Mouse (Mus musculus): ENCODE measurements at regions not wholly inside any gene's neighbourhood (a gene's known extent, or its start where the extent isn't known, plus 50 kb on each side); places are given as distances from the start of the nearest gene placed in this dataset.

DNA sequence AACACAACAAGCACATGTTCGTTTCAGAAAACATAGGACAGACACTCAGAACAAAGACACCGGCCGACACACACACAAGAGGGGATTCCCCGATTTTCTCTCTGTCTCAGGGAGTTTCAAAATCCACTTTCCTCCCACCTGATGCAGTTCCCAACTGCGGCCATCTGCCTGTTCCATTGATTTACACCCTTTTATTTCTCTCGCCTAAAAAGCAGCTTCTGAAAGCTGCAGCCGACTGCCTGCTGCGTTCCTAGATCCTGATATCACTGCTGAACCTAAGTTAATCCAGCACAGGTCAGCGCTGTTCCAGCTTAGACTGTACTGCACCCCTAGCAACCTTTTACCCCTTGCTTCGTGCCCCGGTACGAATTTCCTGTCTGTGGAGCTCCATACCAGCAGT, 237.0 kb downstream of the Impad1 start:
- H3K9ac ChIP-seq (ENCODE audit: low read depth, low read length, severe bottlenecking): no peak overlapping the region
- no peaks in the 10 kb centered on the region for H3K36me3 ChIP-seq (ENCODE audit: control insufficient read depth, insufficient read depth, low read length)
- TF ChIP-seq POLR2A (IDR thresholded peaks at IDR 0.05; ENCODE audit: borderline replicate concordance, extremely low read depth, insufficient read depth, insufficient read length): no peak
- H3K27me3 ChIP-seq (ENCODE audit: control insufficient read depth, insufficient read depth, low read length): no peaks in the 10 kb centered on the region
- H3K4me3 ChIP-seq (replicated peaks; ENCODE audit: low read length): no peak overlapping the region
- 65% methylated on average over 12 of the region's 12 CpGs for WGBS
- H3K4me1 ChIP-seq (ENCODE audit: control insufficient read depth, insufficient read depth, low read length): no peaks in the 10 kb centered on the region
- no peaks in the 10 kb centered on the region for H3K9me3 ChIP-seq (ENCODE audit: control insufficient read depth, low read length)
- no peak overlapping the region for H3K4me2 ChIP-seq (replicated peaks; ENCODE audit: low read depth, low read length, severe bottlenecking)
- no peak for DNase-seq (ENCODE audit: low spot score)
- H3K27ac ChIP-seq (replicated peaks; ENCODE audit: low read depth, low read length): no peak overlapping the region
- no peak for ATAC-seq (ENCODE audit: low FRiP score, low read depth)

DNA sequence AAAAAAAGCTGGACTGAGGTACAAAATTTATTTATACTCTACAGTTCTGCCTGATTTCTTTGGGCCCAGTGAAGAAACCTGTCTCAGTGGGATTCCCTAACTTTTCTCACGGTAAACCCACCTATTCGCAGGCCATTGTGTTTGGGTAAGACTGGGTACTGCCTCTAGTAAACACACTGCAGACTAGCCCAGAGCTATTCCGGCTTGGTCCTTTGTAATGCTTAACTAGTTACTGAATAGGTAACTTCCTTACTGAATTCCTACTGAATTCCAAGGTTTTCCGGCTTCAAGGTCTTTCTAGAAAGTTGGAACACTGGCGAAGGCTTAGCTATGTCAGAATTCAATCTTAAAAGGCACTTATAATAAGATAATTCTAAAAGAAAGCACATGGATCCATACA, 242.9 kb downstream of the Impad1 start:
- Histone ChIP-seq H3K27me3 (ENCODE audit: control insufficient read depth, insufficient read depth, low read length) (no peaks in the 10 kb centered on the region), H3K9me3 (ENCODE audit: control insufficient read depth, low read length) (0 out of 2 replicates have a peak, but pooled peaks cover 5% of the 10 kb centered on the region), H3K4me1 (ENCODE audit: control insufficient read depth, insufficient read depth, low read length) (no peaks in the 10 kb centered on the region), H3K27ac (replicated peaks; ENCODE audit: low read depth, low read length) (no peak overlapping the region), H3K9ac (ENCODE audit: low read depth, low read length, severe bottlenecking) (no peak overlapping the region), H3K4me2 (replicated peaks; ENCODE audit: low read depth, low read length, severe bottlenecking) (no peak overlapping the region), H3K36me3 (ENCODE audit: control insufficient read depth, insufficient read depth, low read length) (no peaks in the 10 kb centered on the region), H3K4me3 (replicated peaks; ENCODE audit: low read length) (no peak overlapping the region)
- WGBS: 90% methylated on average over 5 of the region's 5 CpGs
- no peak for DNase-seq (ENCODE audit: low spot score)
- no peak for ATAC-seq (ENCODE audit: low FRiP score, low read depth)
- no peak for TF ChIP-seq POLR2A (IDR thresholded peaks at IDR 0.05; ENCODE audit: borderline replicate concordance, extremely low read depth, insufficient read depth, insufficient read length)

DNA sequence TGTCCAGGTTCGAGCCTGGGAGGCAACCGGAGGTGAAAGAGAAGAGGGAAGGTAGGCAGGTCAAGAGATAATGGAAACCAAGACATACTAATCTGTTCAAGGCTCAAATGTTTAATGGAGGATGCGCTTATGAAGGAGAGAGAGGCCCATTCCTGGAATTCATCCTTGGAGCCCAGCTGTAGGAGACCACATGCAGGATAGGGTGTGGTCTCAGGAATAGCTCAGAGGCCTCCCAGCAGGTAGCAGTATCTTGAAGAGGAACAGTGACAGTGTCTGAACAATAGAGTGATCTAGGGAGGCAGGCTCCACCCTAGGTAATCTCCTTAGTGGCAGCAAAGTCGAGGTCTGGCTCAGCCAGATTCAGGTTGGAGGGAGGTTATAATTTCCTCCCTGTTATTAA, 243.3 kb downstream of the Impad1 start:
- ATAC-seq (ENCODE audit: low FRiP score, low read depth) (no peak), DNase-seq (ENCODE audit: low spot score) (no peak)
- Histone ChIP-seq H3K36me3 (ENCODE audit: control insufficient read depth, insufficient read depth, low read length) (no peaks in the 10 kb centered on the region), H3K9ac (ENCODE audit: low read depth, low read length, severe bottlenecking) (no peak overlapping the region), H3K4me1 (ENCODE audit: control insufficient read depth, insufficient read depth, low read length) (no peaks in the 10 kb centered on the region), H3K27ac (replicated peaks; ENCODE audit: low read depth, low read length) (no peak overlapping the region), H3K9me3 (ENCODE audit: control insufficient read depth, low read length) (0 out of 2 replicates have a peak, but pooled peaks cover 5% of the 10 kb centered on the region), H3K27me3 (ENCODE audit: control insufficient read depth, insufficient read depth, low read length) (no peaks in the 10 kb centered on the region), H3K4me3 (replicated peaks; ENCODE audit: low read length) (no peak overlapping the region), H3K4me2 (replicated peaks; ENCODE audit: low read depth, low read length, severe bottlenecking) (no peak overlapping the region)
- no peak for TF ChIP-seq POLR2A (IDR thresholded peaks at IDR 0.05; ENCODE audit: borderline replicate concordance, extremely low read depth, insufficient read depth, insufficient read length)
- WGBS: 79% methylated on average over 4 of the region's 4 CpGs

DNA sequence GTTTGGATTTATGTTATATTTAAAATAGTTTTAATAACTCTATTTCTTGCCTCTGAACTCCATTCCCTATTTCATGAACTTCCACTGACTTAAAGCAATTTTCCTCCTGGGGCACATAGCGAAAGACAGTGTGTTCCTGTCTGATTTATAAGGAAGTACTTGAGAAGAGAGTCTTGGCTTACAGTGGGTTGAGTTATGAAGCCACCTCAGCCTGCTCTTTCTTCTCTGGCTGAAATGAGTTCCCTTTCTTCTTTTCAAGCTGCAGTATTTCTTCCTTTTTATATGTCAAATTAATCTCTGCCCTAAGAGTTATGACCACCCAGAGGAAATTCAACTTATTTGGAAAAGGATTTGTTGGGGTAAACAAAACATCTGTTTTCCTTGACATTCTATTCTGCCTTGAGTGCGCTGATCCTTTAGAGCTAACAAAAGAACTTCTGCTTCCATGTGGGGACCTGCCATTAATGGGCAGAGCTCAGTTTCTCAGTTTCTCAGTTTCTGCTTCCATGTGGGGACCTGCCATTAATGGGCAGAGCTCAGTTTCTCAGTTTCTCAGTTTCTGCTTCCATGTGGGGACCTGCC, 255.9 kb downstream of the Impad1 start:
- H3K4me2 ChIP-seq (replicated peaks; ENCODE audit: low read depth, low read length, severe bottlenecking): no peak overlapping the region
- H3K9me3 ChIP-seq (ENCODE audit: control insufficient read depth, low read length): no peaks in the 10 kb centered on the region
- no peak for DNase-seq (ENCODE audit: low spot score)
- H3K27ac ChIP-seq (replicated peaks; ENCODE audit: low read depth, low read length): no peak overlapping the region
- no peak for TF ChIP-seq POLR2A (IDR thresholded peaks at IDR 0.05; ENCODE audit: borderline replicate concordance, extremely low read depth, insufficient read depth, insufficient read length)
- no peaks in the 10 kb centered on the region for H3K27me3 ChIP-seq (ENCODE audit: control insufficient read depth, insufficient read depth, low read length)
- 78% methylated on average over 2 of the region's 2 CpGs for WGBS
- H3K4me1 ChIP-seq (ENCODE audit: control insufficient read depth, insufficient read depth, low read length): no peaks in the 10 kb centered on the region
- ATAC-seq (ENCODE audit: low FRiP score, low read depth): no peak
- H3K36me3 ChIP-seq (ENCODE audit: control insufficient read depth, insufficient read depth, low read length): no peaks in the 10 kb centered on the region
- H3K9ac ChIP-seq (ENCODE audit: low read depth, low read length, severe bottlenecking): no peak overlapping the region
- no peak overlapping the region for H3K4me3 ChIP-seq (replicated peaks; ENCODE audit: low read length)

DNA sequence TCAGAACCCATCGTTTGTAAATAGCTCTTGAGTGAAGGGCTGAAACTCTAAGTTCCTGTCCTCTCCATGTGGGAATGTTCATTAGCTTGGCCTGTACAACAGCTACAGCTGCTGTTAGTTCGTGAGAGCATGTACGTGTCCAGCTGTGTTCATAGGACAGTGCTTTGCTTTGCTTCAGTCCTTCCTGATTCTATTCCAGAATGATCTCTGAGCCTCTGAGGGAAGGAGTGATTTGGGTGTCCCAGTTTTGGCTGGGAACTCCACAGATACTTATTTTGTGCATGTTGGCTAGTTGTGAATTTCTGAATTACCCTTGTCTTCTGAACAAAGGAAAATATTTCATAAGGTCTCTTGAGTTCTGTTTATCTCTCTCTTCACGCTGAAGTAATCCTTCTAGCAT, 261.0 kb downstream of the Impad1 start:
- Histone ChIP-seq H3K4me3 (replicated peaks; ENCODE audit: low read length) (no peak overlapping the region), H3K27ac (replicated peaks; ENCODE audit: low read depth, low read length) (no peak overlapping the region), H3K27me3 (ENCODE audit: control insufficient read depth, insufficient read depth, low read length) (no peaks in the 10 kb centered on the region), H3K4me2 (replicated peaks; ENCODE audit: low read depth, low read length, severe bottlenecking) (no peak overlapping the region), H3K9ac (ENCODE audit: low read depth, low read length, severe bottlenecking) (no peak overlapping the region), H3K4me1 (ENCODE audit: control insufficient read depth, insufficient read depth, low read length) (no peaks in the 10 kb centered on the region), H3K9me3 (ENCODE audit: control insufficient read depth, low read length) (no peaks in the 10 kb centered on the region), H3K36me3 (ENCODE audit: control insufficient read depth, insufficient read depth, low read length) (no peaks in the 10 kb centered on the region)
- WGBS: 58% methylated on average over 4 of the region's 4 CpGs
- DNase-seq (ENCODE audit: low spot score) (no peak), ATAC-seq (ENCODE audit: low FRiP score, low read depth) (no peak)
- TF ChIP-seq POLR2A (IDR thresholded peaks at IDR 0.05; ENCODE audit: borderline replicate concordance, extremely low read depth, insufficient read depth, insufficient read length): no peak

DNA sequence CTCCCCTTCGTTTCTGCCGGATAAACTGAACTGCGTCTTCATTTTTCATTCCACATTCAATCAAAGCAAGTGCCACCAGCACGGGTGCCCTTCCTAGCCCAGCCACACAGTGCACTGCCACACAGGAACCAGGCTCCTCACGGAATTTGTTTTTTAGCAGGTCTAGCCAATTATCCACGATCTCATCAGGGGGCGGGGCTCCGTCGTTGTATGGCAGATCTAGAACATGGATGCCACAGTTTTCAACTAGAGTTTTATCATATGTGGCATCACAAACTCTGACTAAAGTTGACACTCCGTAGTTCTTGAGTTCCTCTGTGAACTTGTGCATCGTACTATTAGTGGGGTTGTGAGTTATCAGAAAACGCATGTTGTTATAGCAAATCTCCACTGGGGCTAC, 264.8 kb downstream of the Impad1 start:
- Histone ChIP-seq H3K27ac (replicated peaks; ENCODE audit: low read depth, low read length) (no peak overlapping the region), H3K4me2 (replicated peaks; ENCODE audit: low read depth, low read length, severe bottlenecking) (no peak overlapping the region), H3K9me3 (ENCODE audit: control insufficient read depth, low read length) (no peaks in the 10 kb centered on the region), H3K27me3 (ENCODE audit: control insufficient read depth, insufficient read depth, low read length) (no peaks in the 10 kb centered on the region), H3K36me3 (ENCODE audit: control insufficient read depth, insufficient read depth, low read length) (no peaks in the 10 kb centered on the region), H3K4me3 (replicated peaks; ENCODE audit: low read length) (no peak overlapping the region), H3K9ac (ENCODE audit: low read depth, low read length, severe bottlenecking) (no peak overlapping the region), H3K4me1 (ENCODE audit: control insufficient read depth, insufficient read depth, low read length) (no peaks in the 10 kb centered on the region)
- WGBS: 86% methylated on average over 12 of the region's 12 CpGs
- no peak for DNase-seq (ENCODE audit: low spot score)
- no peak for TF ChIP-seq POLR2A (IDR thresholded peaks at IDR 0.05; ENCODE audit: borderline replicate concordance, extremely low read depth, insufficient read depth, insufficient read length)
- ATAC-seq (ENCODE audit: low FRiP score, low read depth): no peak

Measured in limb, embryonic 14.5 days (tissue).